Mouse (Mus musculus) forebrain, embryonic 13.5 days (tissue): ENCODE measurements at regions not wholly inside any gene's neighbourhood (a gene's known extent, or its start where the extent isn't known, plus 50 kb on each side); places are given as distances from the start of the nearest gene placed in this dataset.
"Not testable (repeated sequence)": the region's sequence is repeated elsewhere in the genome, so short reads cannot be mapped to it uniquely, and the experiment has no call there.

ENCODE experiments used
- ATAC-seq: fragments of 200-750 bp; cut with Nextera tagmentation; 2 replicates; pipeline ENCODE4 v1.8.0; 2017
- H3K27ac ChIP-seq: fragments of 300-500 bp; sonication (generic); 2 replicates; pipeline ENCODE4 v1.5.1; 2015; ENCODE audit warnings: inconsistent platforms, mild to moderate bottlenecking, moderate library complexity
- H3K27me3 ChIP-seq: fragments of 300-500 bp; sonication (generic); 2 replicates; pipeline ENCODE4 v1.6.1; 2015; ENCODE audit warnings: mild to moderate bottlenecking, inconsistent platforms
- H3K36me3 ChIP-seq: fragments of 300-500 bp; sonication (generic); 2 replicates; pipeline ENCODE4 v1.6.1; 2015; ENCODE audit warnings: mild to moderate bottlenecking, inconsistent platforms; ENCODE audit not compliant: poor library complexity, severe bottlenecking
- H3K4me1 ChIP-seq: fragments of 300-500 bp; sonication (generic); 2 replicates; pipeline ENCODE4 v1.6.1; 2015; ENCODE audit warnings: inconsistent platforms
- H3K4me2 ChIP-seq: fragments of 300-500 bp; sonication (generic); 2 replicates; pipeline ENCODE4 v1.6.1; 2015; ENCODE audit warnings: inconsistent platforms, mild to moderate bottlenecking, moderate library complexity
- H3K4me3 ChIP-seq: fragments of 300-500 bp; sonication (generic); 2 replicates; pipeline ENCODE4 v1.5.1; 2015; ENCODE audit warnings: mild to moderate bottlenecking, inconsistent platforms
- H3K9ac ChIP-seq: fragments of 300-500 bp; sonication (generic); 2 replicates; pipeline ENCODE4 v1.6.1; 2015; ENCODE audit warnings: mild to moderate bottlenecking, inconsistent platforms
- H3K9me3 ChIP-seq: fragments of 300-500 bp; sonication (generic); replicated peaks from 2 replicates; pipeline ENCODE4 v1.6.1; 2016; ENCODE audit warnings: inconsistent platforms
- WGBS: fragments of 180-500 bp; shearing (Covaris S2); methylation state at CpG from one replicate; pipeline ENCODE4 v1.1.7; 2015; 5-methylcytosine and 5-hydroxymethylcytosine counted together

GRCm38 (mm10) chr3:7306800-7307199 is 686.6 kb upstream of the 1700008P02Rik start:
- H3K4me3 ChIP-seq: no peak overlapping the region
- peak; percentile 66; the same call in 1 of the 2 replicates for ATAC-seq
- no peak overlapping the region for H3K4me2 ChIP-seq
- 22% methylated on average over 3 of the region's 3 CpGs for WGBS
- H3K9ac ChIP-seq: no peak overlapping the region
- H3K27me3 ChIP-seq: no peaks in the 10 kb centered on the region
- H3K9me3 ChIP-seq: no peaks in the 10 kb centered on the region
- no peak overlapping the region for H3K27ac ChIP-seq
- no peaks in the 10 kb centered on the region for H3K36me3 ChIP-seq
- H3K4me1 ChIP-seq: no peaks in the 10 kb centered on the region

GRCm38 (mm10) chr3:7298511-7298910 is 678.3 kb upstream of the 1700008P02Rik start:
- no peaks in the 10 kb centered on the region for H3K27me3 ChIP-seq
- no peaks in the 10 kb centered on the region for H3K36me3 ChIP-seq
- H3K9ac ChIP-seq: no peak overlapping the region
- no peak overlapping the region for H3K4me3 ChIP-seq
- no peaks in the 10 kb centered on the region for H3K9me3 ChIP-seq
- no peak overlapping the region for H3K4me2 ChIP-seq
- no peak for ATAC-seq
- no peak overlapping the region for H3K27ac ChIP-seq
- no peaks in the 10 kb centered on the region for H3K4me1 ChIP-seq
- WGBS: 69% methylated on average over 3 of the region's 3 CpGs

- no peak overlapping the region for H3K27ac ChIP-seq
- no peaks in the 10 kb centered on the region for H3K4me1 ChIP-seq
- ATAC-seq: no peak
- no peak overlapping the region for H3K4me2 ChIP-seq
- no peak overlapping the region for H3K9ac ChIP-seq
- H3K36me3 ChIP-seq: no peaks in the 10 kb centered on the region
- H3K27me3 ChIP-seq: no peaks in the 10 kb centered on the region
- no peaks in the 10 kb centered on the region for H3K9me3 ChIP-seq
- H3K4me3 ChIP-seq: no peak overlapping the region
These were observed 670.8 kb upstream of the 1700008P02Rik start for GRCm38 (mm10) chr3:7291026-7291425.

GRCm38 (mm10) chr3:7257591-7257990 is 637.3 kb upstream of the 1700008P02Rik start:
- Histone ChIP-seq H3K4me3 (no peak overlapping the region), H3K4me1 (no peaks in the 10 kb centered on the region), H3K9ac (no peak overlapping the region), H3K27me3 (no peaks in the 10 kb centered on the region), H3K4me2 (no peak overlapping the region), H3K27ac (no peak overlapping the region), H3K36me3 (no peaks in the 10 kb centered on the region), H3K9me3 (no peaks in the 10 kb centered on the region)
- no peak for ATAC-seq
- 36% methylated on average over 3 of the region's 3 CpGs for WGBS

- Histone ChIP-seq H3K27me3 (no peaks in the 10 kb centered on the region), H3K27ac (no peak overlapping the region), H3K9me3 (no peaks in the 10 kb centered on the region), H3K4me2 (no peak overlapping the region), H3K4me3 (no peak overlapping the region), H3K9ac (no peak overlapping the region), H3K36me3 (no peaks in the 10 kb centered on the region), H3K4me1 (no peaks in the 10 kb centered on the region)
- ATAC-seq: no peak
- WGBS: 81% methylated on average over 4 of the region's 4 CpGs
These were observed 628.1 kb upstream of the 1700008P02Rik start for GRCm38 (mm10) chr3:7248337-7248736.

- WGBS: 87% methylated on average over 2 of the region's 2 CpGs
- no peaks in the 10 kb centered on the region for H3K27me3 ChIP-seq
- H3K4me3 ChIP-seq: no peak overlapping the region
- H3K9ac ChIP-seq: no peak overlapping the region
- no peak for ATAC-seq
- H3K4me2 ChIP-seq: no peak overlapping the region
- no peaks in the 10 kb centered on the region for H3K36me3 ChIP-seq
- H3K9me3 ChIP-seq: no peaks in the 10 kb centered on the region
- H3K27ac ChIP-seq: no peak overlapping the region
- H3K4me1 ChIP-seq: no peaks in the 10 kb centered on the region
These were observed 609.5 kb upstream of the 1700008P02Rik start for GRCm38 (mm10) chr3:7229769-7230168.

GRCm38 (mm10) chr3:7188531-7188930 is 568.3 kb upstream of the 1700008P02Rik start:
- 92% methylated on average over 1 of the region's 1 CpGs for WGBS
- not testable (repeated sequence) for H3K9ac ChIP-seq, H3K4me3 ChIP-seq, H3K27ac ChIP-seq, H3K4me1 ChIP-seq, H3K27me3 ChIP-seq, ATAC-seq, H3K4me2 ChIP-seq, H3K9me3 ChIP-seq, H3K36me3 ChIP-seq

- WGBS: 57% methylated on average over 3 of the region's 3 CpGs
- H3K36me3 ChIP-seq: no peaks in the 10 kb centered on the region
These were observed 546.4 kb upstream of the 1700008P02Rik start for GRCm38 (mm10) chr3:7166596-7166995.

GRCm38 (mm10) chr3:7138996-7139395 is 518.8 kb upstream of the 1700008P02Rik start:
- Histone ChIP-seq H3K4me2 (no peak overlapping the region), H3K4me3 (no peak overlapping the region), H3K36me3 (no peaks in the 10 kb centered on the region), H3K9me3 (no peaks in the 10 kb centered on the region), H3K27me3 (no peaks in the 10 kb centered on the region), H3K4me1 (no peaks in the 10 kb centered on the region), H3K9ac (no peak overlapping the region), H3K27ac (no peak overlapping the region)
- WGBS: 90% methylated on average over 13 of the region's 13 CpGs
- no peak for ATAC-seq

More at GRCm38 (mm10) chr3:7166596-7166995, 546.4 kb upstream of the 1700008P02Rik start:
- Histone ChIP-seq H3K9ac (no peak overlapping the region), H3K4me3 (no peak overlapping the region), H3K9me3 (no peaks in the 10 kb centered on the region), H3K27ac (no peak overlapping the region), H3K4me2 (no peak overlapping the region), H3K4me1 (no peaks in the 10 kb centered on the region), H3K27me3 (no peaks in the 10 kb centered on the region)
- ATAC-seq: no peak

- H3K9me3 ChIP-seq: no peaks in the 10 kb centered on the region
- no peak overlapping the region for H3K4me2 ChIP-seq
- H3K27ac ChIP-seq: no peak overlapping the region
- no peak overlapping the region for H3K9ac ChIP-seq
- no peak for ATAC-seq
- no peak overlapping the region for H3K4me3 ChIP-seq
- 83% methylated on average over 1 of the region's 1 CpGs for WGBS
- no peaks in the 10 kb centered on the region for H3K36me3 ChIP-seq
- H3K4me1 ChIP-seq: no peaks in the 10 kb centered on the region
- no peaks in the 10 kb centered on the region for H3K27me3 ChIP-seq
These were observed 514.5 kb upstream of the 1700008P02Rik start for GRCm38 (mm10) chr3:7134714-7135113.
